18 mouse cellular contexts compared by ENCODE assay signal in genomic region chr2:117010942-117011341, GRCm38 (mm10).
"Had no signal": no experiment of that assay in that cellular context is flagged by ENCODE, and none has a peak within 500 bp of the region (broad histone marks: within the 10 kb centered on the region; RNA-seq: fewer than 3 reads in every experiment).

No protein-coding gene starts in this region.

- H3K4me1 ChIP-seq: midbrain, embryonic 13.5 days; midbrain, embryonic 15.5 days; neural tube, embryonic 13.5 days; neural tube, embryonic 15.5 days had no signal

- H3K4me2 ChIP-seq: lung, embryonic 14.5 days; midbrain, embryonic 11.5 days; midbrain, embryonic 13.5 days; midbrain, embryonic 15.5 days; neural tube, embryonic 13.5 days; neural tube, embryonic 15.5 days had no signal

- ATAC-seq: midbrain, embryonic 13.5 days; midbrain, embryonic 15.5 days had no signal

- DNase-seq: lung, adult 18-20 months; lung, embryonic 14.5 days; lung, postnatal 10 days; lung, postnatal 4 days; retina, postnatal 1 day; right cerebral cortex, adult 18-20 months; right cerebral cortex, postnatal 25 days; right cerebral cortex, postnatal 4 days; spleen, adult 18-20 months; thymus, adult 2 months; thymus, postnatal 25 days; thymus, postnatal 4 days had no signal

- H3K9me3 ChIP-seq: midbrain, embryonic 13.5 days; midbrain, embryonic 15.5 days; neural tube, embryonic 13.5 days; neural tube, embryonic 15.5 days had no signal

- H3K27ac ChIP-seq: liver, embryonic 14.5 days; midbrain, embryonic 13.5 days; midbrain, embryonic 15.5 days; neural tube, embryonic 13.5 days; neural tube, embryonic 15.5 days had no signal

- H3K36me3 ChIP-seq: midbrain, embryonic 13.5 days; midbrain, embryonic 15.5 days; neural tube, embryonic 13.5 days; neural tube, embryonic 15.5 days had no signal

- H3K27me3 ChIP-seq: midbrain, embryonic 13.5 days; midbrain, embryonic 15.5 days; neural tube, embryonic 13.5 days; neural tube, embryonic 15.5 days had no signal

- H3K4me3 ChIP-seq: midbrain, embryonic 13.5 days; midbrain, embryonic 15.5 days; neural tube, embryonic 13.5 days; neural tube, embryonic 15.5 days had no signal
